Mouse (Mus musculus): ENCODE measurements around the gene Usp39. TPM values are rescaled to one million over a fixed set of nuclear protein-coding genes. Genes with fewer than 3 reads are reported as not detected.

Usp39 gene
- total RNA-seq, 1 experiment = 76.9 TPM

DNA sequence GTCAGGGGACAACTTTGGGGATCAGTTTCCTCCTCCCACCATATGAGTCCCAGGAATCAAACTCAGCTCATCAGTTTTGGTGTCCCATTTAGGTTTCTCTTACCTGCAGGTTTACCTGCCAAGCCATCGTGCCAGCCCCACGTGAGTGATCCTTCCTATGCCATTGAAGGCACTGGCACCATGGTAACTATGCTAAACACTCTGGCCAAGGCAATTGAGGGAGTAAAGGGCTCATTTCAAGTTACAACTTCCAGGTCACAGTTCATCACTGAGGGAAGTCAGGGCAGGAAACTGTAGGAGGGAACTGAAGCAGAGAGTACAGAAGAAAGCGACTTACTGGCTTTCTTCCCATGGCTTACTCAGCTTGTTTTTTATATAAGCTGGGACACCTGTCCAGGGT is 21.3 kb upstream of the Usp39 start:
- H3K9me3 ChIP-seq (ENCODE audit: control insufficient read depth, insufficient read depth, low read depth, low read length) = no peaks in the 10 kb centered on the region
- no peak for DNase-seq (ENCODE audit: low read depth, low spot score)
- H3K9ac ChIP-seq (ENCODE audit: insufficient read depth, low read depth, low read length, poor library complexity, severe bottlenecking) = no peak overlapping the region
- no peaks in the 10 kb centered on the region for H3K36me3 ChIP-seq (ENCODE audit: control insufficient read depth, insufficient read depth, low read length, poor library complexity, severe bottlenecking)
- in situ Hi-C loops (cut with MboI; ENCODE audit: low sequenced_read_pairs in 2 of 2, unreplicated experiment in 2 of 2) = no loop called here
- H3K27ac ChIP-seq (ENCODE audit: insufficient read depth, low read depth, low read length, poor library complexity, severe bottlenecking) = no peak overlapping the region
- H3K4me3 ChIP-seq (ENCODE audit: insufficient read depth in 1 of 2, low read depth in 1 of 2, low read length in 2 of 2, poor library complexity in 1 of 2, severe bottlenecking in 1 of 2) = no peak overlapping the region
- peaks cover 0 to 3% of the 10 kb centered on the region in 2 experiments; a peak in 1 of 4 replicates for H3K4me1 ChIP-seq (ENCODE audit: control insufficient read depth in 2 of 2, insufficient read depth in 2 of 2, low read length in 2 of 2, poor library complexity in 1 of 2)
- TF ChIP-seq MAFK (IDR thresholded peaks at IDR 0.05; ENCODE audit: insufficient read depth, low read depth, low read length) (no peak), ZC3H11A (IDR thresholded peaks at IDR 0.05; ENCODE audit: borderline replicate concordance, low read depth, low read length) (no peak), ZNF384 (IDR thresholded peaks at IDR 0.05; ENCODE audit: low read depth, low read length) (no peak)

DNA sequence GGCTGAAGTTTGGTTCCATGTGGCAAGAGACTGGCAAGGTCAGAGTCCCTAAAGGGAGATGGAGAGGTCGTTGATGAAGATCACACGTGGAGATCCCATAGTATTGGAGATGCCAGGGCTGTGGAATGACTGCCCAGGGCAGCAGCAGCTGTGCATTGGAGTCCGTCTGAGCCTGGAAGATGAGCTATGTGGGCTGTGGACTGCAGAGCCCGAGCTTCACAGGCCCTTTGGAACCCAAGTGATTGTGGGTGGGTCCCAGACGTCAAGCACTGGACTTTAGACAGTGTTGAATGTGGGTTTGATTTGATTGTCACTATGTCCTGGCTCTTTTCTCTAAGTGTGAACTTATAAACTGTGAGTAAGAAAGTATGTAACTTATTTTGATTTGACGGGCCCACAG is 20.0 kb upstream of the Usp39 start:
- in situ Hi-C loops (cut with MboI; ENCODE audit: low sequenced_read_pairs in 2 of 2, unreplicated experiment in 2 of 2) = no loop called here
- no peak overlapping the region for H3K9ac ChIP-seq (ENCODE audit: insufficient read depth, low read depth, low read length, poor library complexity, severe bottlenecking)

GRCm38 (mm10) chr6:72364009-72364408 is 19.0 kb upstream of the Usp39 start:
- Histone ChIP-seq H3K9me3 (ENCODE audit: control insufficient read depth, insufficient read depth, low read depth, low read length) (no peaks in the 10 kb centered on the region), H3K36me3 (ENCODE audit: control insufficient read depth, insufficient read depth, low read length, poor library complexity, severe bottlenecking) (peaks cover 7% of the 10 kb centered on the region; the same call in 1 of the 2 replicates), H3K27ac (ENCODE audit: insufficient read depth, low read depth, low read length, poor library complexity, severe bottlenecking) (no peak overlapping the region), H3K4me3 (ENCODE audit: insufficient read depth in 1 of 2, low read depth in 1 of 2, low read length in 2 of 2, poor library complexity in 1 of 2, severe bottlenecking in 1 of 2) (no peak overlapping the region), H3K9ac (ENCODE audit: insufficient read depth, low read depth, low read length, poor library complexity, severe bottlenecking) (no peak overlapping the region), H3K4me1 (ENCODE audit: control insufficient read depth in 2 of 2, insufficient read depth in 2 of 2, low read length in 2 of 2, poor library complexity in 1 of 2) (peaks cover 0 to 2% of the 10 kb centered on the region in 2 experiments; a peak in 1 of 4 replicates)
- TF ChIP-seq ZC3H11A (IDR thresholded peaks at IDR 0.05; ENCODE audit: borderline replicate concordance, low read depth, low read length) (no peak), MAFK (IDR thresholded peaks at IDR 0.05; ENCODE audit: insufficient read depth, low read depth, low read length) (no peak), CHD2 (IDR thresholded peaks at IDR 0.05; ENCODE audit: low read depth, low read length) (no peak), HCFC1 (IDR thresholded peaks at IDR 0.05; ENCODE audit: borderline replicate concordance, insufficient read depth, low read length) (no peak), ZNF384 (IDR thresholded peaks at IDR 0.05; ENCODE audit: low read depth, low read length) (no peak)
- in situ Hi-C loops (cut with MboI; ENCODE audit: low sequenced_read_pairs in 2 of 2, unreplicated experiment in 2 of 2) = no loop called here
- no peak for DNase-seq (ENCODE audit: low read depth, low spot score)

More for the DNA sequence above, 20.0 kb upstream of the Usp39 start:
- Histone ChIP-seq H3K27ac (ENCODE audit: insufficient read depth, low read depth, low read length, poor library complexity, severe bottlenecking) (no peak overlapping the region), H3K4me1 (ENCODE audit: control insufficient read depth in 2 of 2, insufficient read depth in 2 of 2, low read length in 2 of 2, poor library complexity in 1 of 2) (peaks cover 2% of the 10 kb centered on the region in 2 experiments; a peak in 2 of 4 replicates), H3K36me3 (ENCODE audit: control insufficient read depth, insufficient read depth, low read length, poor library complexity, severe bottlenecking) (0 out of 2 replicates have a peak, but pooled peaks cover 2% of the 10 kb centered on the region), H3K4me3 (ENCODE audit: insufficient read depth in 1 of 2, low read depth in 1 of 2, low read length in 2 of 2, poor library complexity in 1 of 2, severe bottlenecking in 1 of 2) (no peak overlapping the region), H3K9me3 (ENCODE audit: control insufficient read depth, insufficient read depth, low read depth, low read length) (no peaks in the 10 kb centered on the region)
- TF ChIP-seq ZNF384 (IDR thresholded peaks at IDR 0.05; ENCODE audit: low read depth, low read length) (no peak), ZC3H11A (IDR thresholded peaks at IDR 0.05; ENCODE audit: borderline replicate concordance, low read depth, low read length) (no peak), CHD2 (IDR thresholded peaks at IDR 0.05; ENCODE audit: low read depth, low read length) (no peak), MAFK (IDR thresholded peaks at IDR 0.05; ENCODE audit: insufficient read depth, low read depth, low read length) (no peak), HCFC1 (IDR thresholded peaks at IDR 0.05; ENCODE audit: borderline replicate concordance, insufficient read depth, low read length) (no peak)
- no peak for DNase-seq (ENCODE audit: low read depth, low spot score)

DNA sequence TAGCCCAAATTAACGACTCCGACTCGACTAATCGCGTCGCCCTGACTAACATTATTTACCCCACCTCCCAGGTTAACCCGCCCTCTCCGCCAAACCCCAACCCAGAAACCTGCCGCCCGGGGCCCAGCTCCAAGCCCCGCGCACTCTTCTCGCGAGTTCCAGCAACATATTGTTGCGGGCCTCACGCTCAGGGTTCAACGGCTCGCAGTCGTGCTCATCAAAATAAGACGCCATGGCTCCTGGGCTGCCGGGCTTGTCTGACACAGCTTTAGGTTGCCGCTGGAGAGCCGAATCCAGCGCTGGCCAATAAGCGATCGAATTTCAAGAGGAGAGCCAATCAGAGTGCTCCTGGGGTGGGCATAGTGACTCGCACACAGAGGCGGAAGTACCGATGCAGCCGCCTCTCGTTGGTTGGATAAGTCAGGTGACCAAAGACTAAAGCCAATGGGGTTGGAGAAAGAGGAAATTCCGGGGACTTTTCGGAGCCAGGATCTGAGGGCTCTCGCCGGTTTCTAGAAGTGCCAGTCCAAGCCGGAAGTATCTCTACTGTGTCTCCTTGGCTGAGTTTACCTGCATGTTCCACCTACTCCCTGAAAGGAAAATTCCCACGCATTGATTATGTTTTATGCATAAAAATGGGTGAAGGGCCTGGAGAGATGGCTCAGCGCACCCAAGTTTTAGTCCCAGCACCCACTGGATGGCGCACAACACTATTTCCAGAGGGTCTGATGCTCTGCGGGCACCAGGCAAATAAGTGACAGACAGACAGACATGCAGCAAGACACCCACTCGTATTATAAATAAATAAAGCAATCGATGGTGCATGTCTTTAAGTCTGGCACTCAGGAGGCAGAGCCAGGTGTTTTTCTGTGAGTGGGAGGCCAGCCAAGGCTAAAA is 17.4 kb upstream of the Usp39 start:
- in situ Hi-C loops (cut with MboI; ENCODE audit: low sequenced_read_pairs in 2 of 2, unreplicated experiment in 2 of 2) = no loop called here
- TF ChIP-seq HCFC1 (IDR thresholded peaks at IDR 0.05; ENCODE audit: borderline replicate concordance, insufficient read depth, low read length) (peak; percentile 32; the same call in 1 of the 2 replicates), ZC3H11A (IDR thresholded peaks at IDR 0.05; ENCODE audit: borderline replicate concordance, low read depth, low read length) (peak; percentile 15; the same call in 1 of the 2 replicates), ZNF384 (IDR thresholded peaks at IDR 0.05; ENCODE audit: low read depth, low read length) (no peak)
- DNase-seq (ENCODE audit: low read depth, low spot score) = peak; percentile 94
- Histone ChIP-seq H3K4me3 (ENCODE audit: insufficient read depth in 1 of 2, low read depth in 1 of 2, low read length in 2 of 2, poor library complexity in 1 of 2, severe bottlenecking in 1 of 2) (peak overlapping the region; percentile 91 to 92), H3K9ac (ENCODE audit: insufficient read depth, low read depth, low read length, poor library complexity, severe bottlenecking) (peak overlapping the region; percentile 95), H3K27ac (ENCODE audit: insufficient read depth, low read depth, low read length, poor library complexity, severe bottlenecking) (peak overlapping the region; percentile 71; the same call in 1 of the 2 replicates), H3K9me3 (ENCODE audit: control insufficient read depth, insufficient read depth, low read depth, low read length) (no peaks in the 10 kb centered on the region), H3K4me1 (ENCODE audit: control insufficient read depth in 2 of 2, insufficient read depth in 2 of 2, low read length in 2 of 2, poor library complexity in 1 of 2) (peaks cover 0 to 2% of the 10 kb centered on the region in 2 experiments; a peak in 1 of 4 replicates), H3K36me3 (ENCODE audit: control insufficient read depth, insufficient read depth, low read length, poor library complexity, severe bottlenecking) (peaks cover 14% of the 10 kb centered on the region)

All from ES-E14 (cell line).